9 mouse cellular contexts compared by ENCODE assay signal in genomic region chr2:94264006-94264405, GRCm38 (mm10).
DNase-seq lines count a peak whose midpoint lies in the region; ATAC-seq and TF ChIP-seq lines count a peak whose summit lies in the region.
"Had no signal": no experiment of that assay in that cellular context is flagged by ENCODE, and none has a peak within 500 bp of the region (broad histone marks: within the 10 kb centered on the region; RNA-seq: fewer than 3 reads in every experiment).

No protein-coding gene starts in this region.

- H3K27ac ChIP-seq in kidney, embryonic 14.5 days (ENCODE audit: low read depth, low read length), result no peak overlapping the region
- H3K27ac ChIP-seq in kidney, adult 2 months (ENCODE audit: insufficient read depth, low read depth, low read length), result no peak overlapping the region
- H3K27ac ChIP-seq in embryonic facial prominence, embryonic 11.5 days (replicated peaks; ENCODE audit: low read depth, low read length), result no peak overlapping the region
- H3K27ac ChIP-seq in hindbrain, embryonic 13.5 days, result peak overlapping the region; percentile 88; the same call in 1 of the 2 replicates
- H3K27ac ChIP-seq in midbrain, postnatal 0 days (ENCODE audit: low read depth, low read length), result peak overlapping the region; percentile 77

- H3K9me3 ChIP-seq in kidney, embryonic 14.5 days (ENCODE audit: control insufficient read depth, low read length), result no peaks in the 10 kb centered on the region
- H3K9me3 ChIP-seq in embryonic facial prominence, embryonic 11.5 days (replicated peaks; ENCODE audit: control insufficient read depth, low read length), result no peaks in the 10 kb centered on the region
- H3K9me3 ChIP-seq in hindbrain, embryonic 13.5 days, result no peaks in the 10 kb centered on the region
- H3K9me3 ChIP-seq in midbrain, postnatal 0 days (ENCODE audit: low read length), result no peaks in the 10 kb centered on the region
- H3K9me3 ChIP-seq: megakaryocyte, embryonic 14.5 days had no signal

- ATAC-seq in kidney, embryonic 14.5 days (ENCODE audit: low FRiP score, low TSS enrichment), result no peak
- no peak for ATAC-seq in embryonic facial prominence, embryonic 11.5 days (replicated peaks; ENCODE audit: insufficient number of reproducible peaks, low FRiP score, low TSS enrichment, low read depth)
- ATAC-seq in hindbrain, embryonic 13.5 days (ENCODE audit: low FRiP score), result no peak
- ATAC-seq in midbrain, postnatal 0 days (ENCODE audit: low FRiP score), result no peak
- no peak for ATAC-seq in megakaryocyte, adult 5-6 weeks (ENCODE audit: poor library complexity, severe bottlenecking)

- peaks cover 44% of the 10 kb centered on the region for H3K27me3 ChIP-seq in kidney, embryonic 14.5 days (ENCODE audit: control insufficient read depth, insufficient read depth, low read length)
- peaks cover 2% of the 10 kb centered on the region; the same call in 1 of the 2 replicates for H3K27me3 ChIP-seq in kidney, adult 2 months (replicated peaks; ENCODE audit: control insufficient read depth, insufficient read depth, low read length)
- peaks cover 6% of the 10 kb centered on the region; the same call in 1 of the 2 replicates for H3K27me3 ChIP-seq in embryonic facial prominence, embryonic 11.5 days (ENCODE audit: control insufficient read depth, insufficient read depth, low read length)
- H3K27me3 ChIP-seq in hindbrain, embryonic 13.5 days, result 0 out of 2 replicates have a peak, but pooled peaks cover 10% of the 10 kb centered on the region
- no peaks in the 10 kb centered on the region for H3K27me3 ChIP-seq in midbrain, postnatal 0 days (ENCODE audit: insufficient read depth, low read length)

- no peak for DNase-seq in kidney, adult 2 months
- no peak for DNase-seq in embryonic facial prominence, embryonic 11.5 days (ENCODE audit: low spot score)
- no peak for DNase-seq in midbrain, postnatal 0 days (ENCODE audit: low spot score)
- DNase-seq in adrenal gland, adult 18-20 months (ENCODE audit: low spot score in 2 of 2), result no peak
- DNase-seq in T-cell, adult 2 months (ENCODE audit: low spot score), result no peak

- no peak for TF ChIP-seq CTCF in kidney, adult 2 months (conservative IDR thresholded peaks at IDR 0.05; ENCODE audit: insufficient read depth, insufficient read length, low read depth, low read length)
- TF ChIP-seq CTCF in midbrain, postnatal 0 days (IDR thresholded peaks at IDR 0.05), result no peak

- peaks cover 18% of the 10 kb centered on the region; the same call in 1 of the 2 replicates for H3K4me1 ChIP-seq in kidney, embryonic 14.5 days (ENCODE audit: control insufficient read depth, insufficient read depth, low read length)
- H3K4me1 ChIP-seq in kidney, adult 2 months (ENCODE audit: control insufficient read depth, insufficient read depth, low read length), result 0 out of 2 replicates have a peak, but pooled peaks cover 2% of the 10 kb centered on the region
- H3K4me1 ChIP-seq in embryonic facial prominence, embryonic 11.5 days (ENCODE audit: control insufficient read depth, insufficient read depth, low read length), result no peaks in the 10 kb centered on the region; the same call in 1 of the 2 replicates
- peaks cover 47% of the 10 kb centered on the region for H3K4me1 ChIP-seq in hindbrain, embryonic 13.5 days (replicated peaks)
- peaks cover 3% of the 10 kb centered on the region; the same call in 1 of the 2 replicates for H3K4me1 ChIP-seq in midbrain, postnatal 0 days (ENCODE audit: insufficient read depth, low read length)

- no peak for TF ChIP-seq POLR2A in kidney, adult 2 months (IDR thresholded peaks at IDR 0.05; ENCODE audit: low read depth, low read length)

- 2% methylated on average over 2 of the region's 2 CpGs for WGBS in kidney, embryonic 14.5 days
- WGBS in kidney, adult 2 months, result 3% methylated on average over 2 of the region's 2 CpGs
- 0% methylated on average over 2 of the region's 2 CpGs for WGBS in embryonic facial prominence, embryonic 11.5 days
- 0% methylated on average over 2 of the region's 2 CpGs for WGBS in hindbrain, embryonic 13.5 days
- 0% methylated on average over 2 of the region's 2 CpGs for WGBS in midbrain, postnatal 0 days

- H3K4me2 ChIP-seq in kidney, embryonic 14.5 days (replicated peaks; ENCODE audit: low read depth, low read length), result peak overlapping the region; percentile 39
- H3K4me2 ChIP-seq in embryonic facial prominence, embryonic 11.5 days (ENCODE audit: low read depth, low read length), result peak overlapping the region; percentile 38
- peak overlapping the region; percentile 71 for H3K4me2 ChIP-seq in hindbrain, embryonic 13.5 days
- H3K4me2 ChIP-seq in midbrain, postnatal 0 days (ENCODE audit: low read depth, low read length, poor library complexity, severe bottlenecking), result peak overlapping the region; percentile 74

- no peaks in the 10 kb centered on the region for H3K36me3 ChIP-seq in kidney, embryonic 14.5 days (ENCODE audit: control insufficient read depth, insufficient read depth, low read length)
- H3K36me3 ChIP-seq in kidney, adult 2 months (ENCODE audit: control insufficient read depth, insufficient read depth, low read length), result no peaks in the 10 kb centered on the region
- no peaks in the 10 kb centered on the region for H3K36me3 ChIP-seq in embryonic facial prominence, embryonic 11.5 days (replicated peaks; ENCODE audit: control insufficient read depth, insufficient read depth, low read depth, low read length)
- H3K36me3 ChIP-seq in hindbrain, embryonic 13.5 days, result no peaks in the 10 kb centered on the region
- no peaks in the 10 kb centered on the region for H3K36me3 ChIP-seq in midbrain, postnatal 0 days (ENCODE audit: insufficient read depth, low read length)

- no peak overlapping the region for H3K4me3 ChIP-seq in kidney, embryonic 14.5 days (ENCODE audit: low read length)
- no peak overlapping the region for H3K4me3 ChIP-seq in kidney, adult 2 months (ENCODE audit: insufficient read depth, low read depth, low read length)
- 0 out of 2 replicates have a peak overlapping the region, but pooled peaks have one; percentile 0 for H3K4me3 ChIP-seq in embryonic facial prominence, embryonic 11.5 days (ENCODE audit: low read depth, low read length)
- peak overlapping the region; percentile 38 for H3K4me3 ChIP-seq in hindbrain, embryonic 13.5 days
- peak overlapping the region; percentile 42 for H3K4me3 ChIP-seq in midbrain, postnatal 0 days (ENCODE audit: low read depth, low read length)

- no peak overlapping the region for H3K9ac ChIP-seq in kidney, embryonic 14.5 days (ENCODE audit: low read depth, low read length)
- peak overlapping the region; percentile 28; the same call in 1 of the 2 replicates for H3K9ac ChIP-seq in embryonic facial prominence, embryonic 11.5 days (replicated peaks; ENCODE audit: low read length)
- peak overlapping the region; percentile 72; the same call in 1 of the 2 replicates for H3K9ac ChIP-seq in hindbrain, embryonic 13.5 days
- peak overlapping the region; percentile 60; the same call in 1 of the 2 replicates for H3K9ac ChIP-seq in midbrain, postnatal 0 days (replicated peaks; ENCODE audit: low read length, poor library complexity, severe bottlenecking)

Comparison
In these comparisons a context has a peak if more than half of its experiments do, and no peak if none do; other contexts are left out.
1. H3K27ac ChIP-seq: peak in hindbrain, embryonic 13.5 days (single experiment) and midbrain, postnatal 0 days (single experiment); none in kidney, embryonic 14.5 days (single experiment), kidney, adult 2 months (single experiment) and embryonic facial prominence, embryonic 11.5 days (single experiment).
2. H3K4me3 ChIP-seq: peak in embryonic facial prominence, embryonic 11.5 days (single experiment), hindbrain, embryonic 13.5 days (single experiment) and midbrain, postnatal 0 days (single experiment); none in kidney, embryonic 14.5 days (single experiment) and kidney, adult 2 months (single experiment).
3. Peak in every context shown above with its lines, with median percentiles within 50 percentile points of each other: H3K4me2 ChIP-seq.